Mouse (Mus musculus): ENCODE measurements around the gene Mllt10.

DNA sequence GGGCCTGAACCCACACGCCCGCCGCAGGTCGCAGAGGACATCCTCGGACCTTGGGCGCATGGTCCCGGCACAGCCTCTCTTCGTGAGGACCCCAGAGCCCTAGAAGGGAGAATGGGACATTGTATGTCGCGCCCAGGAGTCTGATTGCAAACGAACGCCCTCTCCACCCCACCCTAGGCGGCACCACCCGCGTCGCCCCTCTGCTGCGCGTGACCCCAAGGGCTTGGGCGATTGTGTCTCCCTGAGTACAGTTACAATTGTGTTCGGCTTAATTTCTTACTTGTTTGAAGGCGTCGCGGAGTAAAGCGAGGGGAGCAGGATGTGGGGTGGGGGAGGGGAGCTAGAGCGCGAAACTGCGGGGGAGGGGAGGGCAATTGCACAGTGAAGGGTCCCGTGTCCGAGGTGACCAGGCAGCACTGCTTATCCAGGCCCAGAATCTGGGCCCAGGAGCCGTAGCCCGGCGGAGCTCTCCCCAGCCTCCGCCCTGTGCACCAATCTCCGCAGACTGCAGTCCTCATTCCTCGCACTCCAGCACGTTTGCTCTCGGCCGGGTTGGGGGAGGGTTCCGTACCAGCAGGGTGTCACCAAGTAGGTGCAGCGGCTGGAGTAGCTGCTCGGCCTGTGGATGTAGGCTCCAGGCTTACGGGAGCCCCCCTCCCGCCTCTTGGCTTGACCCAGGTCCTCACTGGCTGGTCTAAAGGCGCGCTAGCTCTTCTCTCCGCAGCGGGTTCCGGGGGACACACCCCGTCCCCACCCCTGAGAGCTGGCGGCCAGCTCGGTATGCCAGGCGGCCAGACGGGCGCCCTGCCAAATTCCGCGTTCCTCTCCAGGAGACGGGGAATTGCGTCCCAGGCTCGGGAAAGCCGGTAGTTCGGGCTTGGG, 26.7 kb upstream of the Mllt10 start:
- TF ChIP-seq CTCF (IDR thresholded peaks at IDR 0.05; ENCODE audit: low read depth) (no peak), EP300 (IDR thresholded peaks at IDR 0.05; ENCODE audit: low read depth) (no peak)

Measured in liver, postnatal 0 days (tissue).